Mouse (Mus musculus): ENCODE measurements around the gene Sh2d3c.

Sh2d3c gene

DNA sequence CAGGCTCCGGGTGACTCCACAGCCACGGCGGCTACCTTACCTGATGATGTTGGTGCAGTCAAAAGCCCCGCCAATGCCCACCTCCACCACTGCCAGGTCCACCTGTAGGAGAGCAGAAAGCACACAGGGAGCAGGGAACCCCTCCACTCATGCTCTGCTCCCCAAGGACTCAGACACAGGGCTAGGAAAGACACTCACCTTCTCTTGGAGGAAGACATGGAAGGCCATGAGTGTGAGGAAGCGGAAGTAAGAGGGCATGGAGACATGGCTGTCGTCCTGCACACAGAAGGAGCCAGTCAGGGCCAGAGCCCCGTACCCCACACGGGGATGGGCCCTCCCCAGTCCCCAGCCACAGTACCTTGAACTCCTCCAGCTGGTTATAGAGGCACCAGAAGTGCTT lies 33.3 kb upstream of the Sh2d3c start:
- TF ChIP-seq GATA4 (IDR thresholded peaks at IDR 0.05; ENCODE audit: insufficient replicate concordance, low read length): no peak

DNA sequence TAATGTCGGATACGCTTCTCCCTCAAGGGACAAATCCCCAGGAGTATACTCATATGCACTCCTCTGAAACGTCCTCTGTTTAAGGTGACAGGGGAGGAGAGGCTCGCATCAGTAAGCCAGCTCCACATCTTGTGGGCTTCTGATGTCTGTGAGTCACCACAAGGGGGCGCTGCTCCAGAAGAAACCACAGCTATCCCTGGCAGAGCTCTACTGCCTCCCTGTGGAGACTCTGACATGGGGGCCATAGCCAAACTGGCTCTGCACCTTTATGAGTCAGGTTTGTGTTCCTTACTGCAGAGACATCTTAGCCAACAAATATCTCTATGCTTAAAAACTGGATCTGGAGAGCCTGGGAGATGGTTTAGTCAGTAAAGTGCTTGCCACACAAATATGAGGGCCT lies 31.4 kb upstream of the Sh2d3c start:
- TF ChIP-seq GATA4 (IDR thresholded peaks at IDR 0.05; ENCODE audit: insufficient replicate concordance, low read length): no peak

DNA sequence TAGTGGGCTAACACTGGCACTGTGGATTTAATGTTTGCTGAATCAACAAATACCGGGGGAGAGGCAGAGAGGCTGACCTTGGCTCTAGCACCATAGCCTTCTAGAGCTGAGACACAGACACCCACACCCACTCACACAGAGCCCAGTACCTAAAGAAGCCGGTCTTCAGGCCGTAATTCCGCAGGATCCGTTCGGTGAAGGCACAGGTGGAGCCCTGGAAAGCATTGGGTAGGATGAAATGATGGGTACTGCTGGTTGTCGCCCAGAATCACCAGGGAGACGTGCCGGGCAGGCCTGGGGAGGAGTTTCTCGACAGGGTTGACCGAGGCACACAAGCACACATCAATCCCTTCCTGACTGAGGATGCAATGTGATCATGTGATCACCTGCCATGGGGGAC lies 29.8 kb upstream of the Sh2d3c start:
- no peak for TF ChIP-seq GATA4 (IDR thresholded peaks at IDR 0.05; ENCODE audit: insufficient replicate concordance, low read length)

DNA sequence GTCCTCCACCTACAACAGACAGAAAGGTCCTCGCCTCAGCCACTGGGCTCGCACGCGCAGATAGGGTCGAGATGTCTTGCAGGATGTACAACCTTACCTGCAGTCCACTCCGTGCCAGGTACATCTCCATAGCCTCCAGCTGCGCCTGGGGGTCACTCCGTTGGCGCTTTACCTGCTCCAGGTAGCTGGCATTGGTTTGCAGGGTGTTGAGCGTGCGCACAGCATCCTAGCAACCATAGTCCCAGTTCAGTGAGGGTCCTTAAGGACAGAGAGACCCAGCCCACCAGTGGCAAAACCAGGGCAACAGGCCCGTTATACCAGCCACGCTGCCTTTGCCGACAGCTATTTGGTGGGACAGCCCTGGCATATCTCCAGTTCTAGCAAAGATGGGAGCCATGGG lies 28.4 kb upstream of the Sh2d3c start:
- TF ChIP-seq GATA4 (IDR thresholded peaks at IDR 0.05; ENCODE audit: insufficient replicate concordance, low read length): no peak

DNA sequence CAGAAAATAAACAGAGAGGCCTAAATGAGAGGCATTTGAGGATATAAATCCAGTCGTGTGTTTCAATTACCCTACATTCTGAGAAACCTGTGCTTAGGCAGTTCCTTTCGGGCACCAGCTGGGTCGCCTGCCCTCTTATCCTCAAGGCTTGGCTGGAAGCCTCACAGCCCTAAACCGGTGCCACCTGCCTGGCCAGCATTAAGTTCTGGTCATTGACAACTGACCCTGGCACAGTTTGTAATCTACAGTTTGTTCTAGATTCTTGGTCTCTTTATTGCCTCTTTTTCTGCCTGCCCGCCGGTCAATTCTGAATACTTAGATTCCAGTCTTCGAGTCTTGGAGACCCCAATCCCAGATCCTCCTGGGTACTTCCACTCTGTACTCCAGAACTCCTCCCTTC lies 27.6 kb upstream of the Sh2d3c start:
- no peak for TF ChIP-seq GATA4 (IDR thresholded peaks at IDR 0.05; ENCODE audit: insufficient replicate concordance, low read length)

DNA sequence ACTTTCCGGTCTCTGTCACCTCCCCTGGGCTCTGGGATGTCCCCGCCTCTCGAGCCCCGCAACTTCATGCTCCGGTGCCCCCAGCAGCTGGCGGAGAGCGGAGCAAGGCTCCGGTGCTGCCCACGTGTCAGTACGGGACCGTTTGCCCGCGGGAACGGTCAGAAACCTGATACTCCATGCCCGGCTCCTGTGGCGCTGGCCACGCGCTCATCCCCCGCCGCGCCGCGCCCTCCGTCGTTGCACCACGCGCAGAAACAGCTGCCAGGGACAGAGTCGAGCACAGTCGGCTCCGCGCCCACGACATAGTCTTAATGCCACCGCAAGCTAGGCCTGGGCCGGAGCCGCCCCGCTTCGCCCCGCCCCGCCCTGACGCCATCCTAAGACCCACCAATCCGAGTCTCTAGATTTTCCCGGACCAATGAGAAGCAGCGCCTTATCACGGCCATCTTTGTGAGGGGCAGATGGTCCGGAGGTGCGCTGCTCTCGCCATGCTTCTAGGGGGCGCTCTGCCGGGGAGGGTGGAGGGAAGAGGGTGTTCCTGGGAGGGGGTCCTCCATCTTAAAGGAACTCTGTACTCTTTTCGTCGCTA lies 26.9 kb upstream of the Sh2d3c start:
- TF ChIP-seq GATA4 (IDR thresholded peaks at IDR 0.05; ENCODE audit: insufficient replicate concordance, low read length): peak; percentile 93; the same call in 1 of the 2 replicates

DNA sequence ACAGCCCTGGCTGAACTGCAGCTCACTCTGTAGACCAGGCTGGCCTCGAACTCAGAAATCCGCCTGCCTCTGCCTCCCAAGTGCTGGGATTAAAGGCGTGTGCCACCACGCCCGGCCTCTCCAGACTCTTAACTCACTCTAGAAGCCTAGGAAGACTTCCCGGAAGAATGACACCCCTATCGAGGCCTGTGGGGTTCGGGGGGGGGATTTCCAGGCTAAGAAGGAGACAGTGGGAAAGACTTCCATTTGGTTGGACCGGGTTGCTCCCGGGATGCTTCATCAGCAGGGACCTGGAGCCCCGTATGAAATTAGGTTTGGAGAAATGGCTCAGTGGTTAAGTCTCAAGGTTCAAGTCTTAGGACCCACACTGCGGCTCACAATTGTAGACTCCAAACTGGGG lies 26.2 kb upstream of the Sh2d3c start:
- TF ChIP-seq GATA4 (IDR thresholded peaks at IDR 0.05; ENCODE audit: insufficient replicate concordance, low read length): no peak

DNA sequence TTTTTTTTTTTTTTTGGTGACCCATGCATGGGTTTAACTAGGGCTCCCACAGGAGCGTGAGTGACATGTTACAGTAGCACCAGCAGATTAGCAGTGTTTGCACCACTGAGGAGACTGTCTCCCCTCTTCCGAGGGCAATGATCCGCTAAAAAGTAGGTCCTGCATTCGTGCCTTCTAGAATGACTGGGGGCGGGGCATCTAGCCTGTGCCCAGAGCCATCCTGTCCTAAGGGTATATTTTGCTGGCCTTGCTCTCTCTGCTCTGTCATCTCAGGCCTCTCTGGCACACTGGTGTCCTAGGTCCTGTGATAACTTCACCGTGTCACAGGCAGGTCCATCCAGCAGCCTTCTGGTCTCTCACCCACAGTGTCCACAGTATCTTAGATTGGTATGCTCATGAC lies 21.2 kb upstream of the Sh2d3c start:
- no peak for TF ChIP-seq GATA4 (IDR thresholded peaks at IDR 0.05; ENCODE audit: insufficient replicate concordance, low read length)

DNA sequence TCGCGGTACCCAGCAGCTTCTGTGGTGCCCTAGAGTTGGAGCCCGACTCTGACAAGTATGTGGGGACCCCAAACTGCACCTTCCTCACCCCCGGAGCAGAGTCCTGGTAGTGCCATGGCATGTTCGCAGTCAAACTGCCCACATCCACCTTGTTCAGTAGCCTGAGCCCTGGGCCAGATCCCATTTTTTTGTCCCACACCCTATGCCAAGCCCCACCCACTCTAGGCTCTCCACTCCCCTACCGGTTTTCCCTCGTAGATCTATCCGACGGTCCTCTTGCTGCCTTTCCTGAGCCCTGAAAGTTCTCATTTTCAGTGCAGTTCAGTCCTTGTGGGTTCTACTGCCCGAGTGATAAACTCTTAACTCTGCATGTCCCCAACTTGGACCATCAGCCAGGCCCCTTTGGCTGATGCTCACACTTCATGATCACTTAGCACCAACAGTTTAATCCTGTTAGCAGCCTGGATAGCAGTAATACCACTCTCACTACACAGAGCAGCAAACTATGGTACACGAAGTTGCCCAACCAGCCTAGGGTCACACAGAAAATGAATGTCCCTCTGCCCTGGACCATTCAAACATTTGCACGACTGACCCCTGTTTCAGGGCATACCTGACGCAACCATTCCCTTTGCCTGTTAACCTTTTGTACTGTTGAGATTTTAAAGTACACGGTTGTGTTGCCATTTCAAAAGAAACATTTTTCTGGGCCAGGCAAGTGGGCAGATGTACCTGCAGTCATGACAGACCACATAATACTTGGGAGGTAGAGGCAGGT lies 19.7 kb upstream of the Sh2d3c start:
- TF ChIP-seq GATA4 (IDR thresholded peaks at IDR 0.05; ENCODE audit: insufficient replicate concordance, low read length): no peak

DNA sequence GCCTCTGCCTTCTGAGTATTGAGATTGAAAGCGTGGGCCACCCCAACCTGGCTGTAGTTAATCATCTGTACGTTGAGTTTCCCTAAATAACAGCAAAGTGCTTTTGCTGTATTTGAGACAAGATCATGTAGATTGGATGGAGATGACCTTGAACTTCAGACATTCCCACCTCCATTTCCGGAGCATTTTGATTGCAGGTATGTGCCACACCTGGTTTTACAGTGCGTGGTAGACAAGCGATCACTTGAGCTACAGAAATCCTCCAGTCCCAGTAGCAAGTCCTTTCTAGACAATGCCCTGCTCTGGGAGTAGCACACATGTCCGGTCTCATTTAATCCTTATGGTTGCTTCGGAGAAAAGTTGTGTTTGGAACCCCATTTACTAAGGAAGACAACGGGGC lies 17.8 kb upstream of the Sh2d3c start:
- TF ChIP-seq GATA4 (IDR thresholded peaks at IDR 0.05; ENCODE audit: insufficient replicate concordance, low read length): no peak

DNA sequence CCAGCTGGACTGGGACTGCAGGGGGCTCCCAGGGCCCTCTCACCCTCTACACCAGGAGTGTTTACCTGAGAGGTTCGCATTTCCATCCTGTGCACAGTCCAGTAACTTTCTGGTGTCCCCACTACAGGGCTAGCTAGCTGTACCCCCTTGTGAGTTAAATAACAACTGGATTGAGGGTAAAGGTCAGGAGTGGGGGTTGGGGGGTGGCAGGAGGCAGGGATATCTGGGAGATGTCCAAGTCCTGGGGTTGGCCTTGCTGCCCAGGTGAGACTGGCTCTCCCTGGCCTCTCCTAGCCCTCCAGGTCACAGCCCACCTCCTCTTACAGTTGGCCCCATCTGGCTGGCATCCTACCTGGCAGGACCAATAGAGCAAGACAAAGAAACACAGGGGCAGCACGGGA lies 16.8 kb upstream of the Sh2d3c start, which contains the start of gene Fpgs:
Fpgs (minus strand) TSS at position 125 of the 401 bp plus-strand sequence.
- no peak for TF ChIP-seq GATA4 (IDR thresholded peaks at IDR 0.05; ENCODE audit: insufficient replicate concordance, low read length)

DNA sequence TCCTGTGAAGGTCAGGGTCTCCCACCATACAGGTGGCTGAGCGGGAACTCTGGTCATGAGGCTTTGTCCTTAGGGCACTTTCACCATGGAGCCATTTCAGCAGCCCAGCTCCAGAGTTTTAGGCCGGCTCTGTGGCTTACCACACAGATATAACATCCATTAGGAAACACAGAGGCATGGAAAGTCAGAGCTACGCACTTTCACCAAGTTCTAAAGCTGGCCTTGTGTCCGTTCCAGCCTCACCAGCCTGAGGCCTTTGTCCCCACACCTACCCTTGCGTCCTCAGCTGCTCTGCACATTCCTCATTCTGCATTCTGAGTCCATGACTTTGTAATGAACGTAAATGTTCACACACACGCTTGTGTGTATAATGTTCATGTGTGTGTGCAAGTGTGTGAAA lies 15.8 kb upstream of the Sh2d3c start:
- no peak for TF ChIP-seq GATA4 (IDR thresholded peaks at IDR 0.05; ENCODE audit: insufficient replicate concordance, low read length)

DNA sequence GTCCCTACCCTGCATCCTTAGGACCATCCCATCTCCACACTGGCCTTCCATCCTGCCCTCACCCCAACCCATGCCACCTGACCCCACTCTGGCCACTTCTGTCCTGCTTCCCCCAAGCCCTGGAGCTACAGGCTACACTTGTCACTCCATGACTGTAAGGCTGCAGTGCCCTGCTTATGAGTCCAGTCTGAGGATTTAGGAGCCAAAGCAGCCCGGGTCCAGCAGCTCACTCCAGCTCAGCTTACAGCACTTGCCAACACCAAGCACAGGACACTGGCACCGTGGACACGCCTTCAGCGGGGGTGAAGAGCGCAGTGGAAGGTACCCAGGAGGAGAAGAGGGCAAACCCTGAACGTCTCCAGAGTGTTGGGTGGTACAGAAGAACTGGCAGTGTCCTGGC lies 13.9 kb upstream of the Sh2d3c start:
- TF ChIP-seq GATA4 (IDR thresholded peaks at IDR 0.05; ENCODE audit: insufficient replicate concordance, low read length): no peak

DNA sequence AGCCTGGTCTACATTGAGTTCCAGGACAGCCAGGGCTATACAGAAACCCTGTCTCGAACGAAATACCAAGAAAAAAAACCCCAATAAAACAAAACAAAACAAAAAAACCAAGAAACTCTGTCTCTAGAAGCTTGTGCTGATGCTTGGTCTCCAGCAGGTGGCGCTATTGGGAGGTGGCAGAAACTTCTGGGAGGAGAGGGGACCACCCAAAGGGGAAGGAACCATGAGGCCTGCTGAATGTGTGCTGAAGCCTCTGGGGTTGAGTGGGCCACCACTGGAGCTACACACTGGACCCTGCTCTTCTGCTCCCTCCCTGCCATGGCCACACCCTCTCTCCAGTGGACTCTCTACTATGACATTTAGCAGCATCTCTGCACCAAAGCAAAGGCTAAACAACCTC lies 12.2 kb upstream of the Sh2d3c start:
- TF ChIP-seq GATA4 (IDR thresholded peaks at IDR 0.05; ENCODE audit: insufficient replicate concordance, low read length): no peak

DNA sequence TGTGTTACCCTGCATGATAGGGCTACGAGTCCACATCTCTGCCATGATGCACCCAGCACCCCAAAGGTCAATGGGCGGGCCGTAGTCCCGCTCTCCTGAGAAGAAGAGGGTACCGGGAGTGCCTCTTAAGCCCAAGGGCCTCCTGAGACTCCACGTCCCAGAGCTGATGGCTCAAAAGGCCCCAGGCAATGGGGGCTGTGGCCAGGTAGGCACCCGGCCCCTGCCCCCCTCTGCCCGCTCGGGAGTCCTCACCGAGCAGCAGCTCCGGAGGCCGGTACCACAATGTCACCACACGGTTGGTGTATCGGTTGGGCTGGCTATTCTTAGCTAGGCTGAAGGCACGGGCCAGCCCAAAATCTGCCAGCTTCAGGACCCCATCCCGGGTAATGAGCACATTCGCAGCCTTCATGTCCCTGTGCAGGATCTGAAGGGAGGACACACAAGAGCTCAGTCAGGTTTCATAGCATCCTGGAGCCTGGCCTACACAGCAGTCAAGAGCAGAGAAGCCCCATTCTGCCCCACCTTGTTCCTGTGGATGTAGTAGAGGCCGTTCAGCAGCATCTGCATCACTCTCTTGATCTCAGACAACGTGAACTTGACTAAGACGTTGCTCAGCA lies 11.2 kb upstream of the Sh2d3c start:
- TF ChIP-seq GATA4 (IDR thresholded peaks at IDR 0.05; ENCODE audit: insufficient replicate concordance, low read length): no peak

DNA sequence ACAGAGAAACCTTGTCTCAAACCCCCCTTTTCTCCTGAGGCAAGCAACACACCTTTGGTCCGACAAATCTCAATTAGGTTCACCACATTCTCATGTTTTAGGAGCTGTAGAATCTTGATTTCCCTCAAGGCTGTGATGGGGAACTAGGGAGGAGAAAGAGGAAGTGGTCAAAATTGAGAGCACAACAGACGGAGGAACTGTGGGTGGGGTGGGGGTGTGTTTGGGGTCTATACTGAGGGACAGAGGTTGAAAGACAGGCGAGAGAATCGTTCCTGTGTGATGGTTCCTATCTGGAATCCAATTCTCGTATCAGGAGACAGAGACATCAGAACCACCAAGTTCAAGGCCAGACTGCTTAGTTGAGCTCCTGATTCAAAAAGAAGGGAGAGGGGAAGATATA lies 10.4 kb upstream of the Sh2d3c start:
- TF ChIP-seq GATA4 (IDR thresholded peaks at IDR 0.05; ENCODE audit: insufficient replicate concordance, low read length): no peak
